Mouse (Mus musculus): Measurements from ENCODE around the gene Caly. TPM values are rescaled to one million over a fixed set of nuclear protein-coding genes. Genes with fewer than 3 reads are reported as not detected.

Gene Caly
- polyA plus RNA-seq, 1 experiment from 2014 or later = 184 TPM

DNA sequence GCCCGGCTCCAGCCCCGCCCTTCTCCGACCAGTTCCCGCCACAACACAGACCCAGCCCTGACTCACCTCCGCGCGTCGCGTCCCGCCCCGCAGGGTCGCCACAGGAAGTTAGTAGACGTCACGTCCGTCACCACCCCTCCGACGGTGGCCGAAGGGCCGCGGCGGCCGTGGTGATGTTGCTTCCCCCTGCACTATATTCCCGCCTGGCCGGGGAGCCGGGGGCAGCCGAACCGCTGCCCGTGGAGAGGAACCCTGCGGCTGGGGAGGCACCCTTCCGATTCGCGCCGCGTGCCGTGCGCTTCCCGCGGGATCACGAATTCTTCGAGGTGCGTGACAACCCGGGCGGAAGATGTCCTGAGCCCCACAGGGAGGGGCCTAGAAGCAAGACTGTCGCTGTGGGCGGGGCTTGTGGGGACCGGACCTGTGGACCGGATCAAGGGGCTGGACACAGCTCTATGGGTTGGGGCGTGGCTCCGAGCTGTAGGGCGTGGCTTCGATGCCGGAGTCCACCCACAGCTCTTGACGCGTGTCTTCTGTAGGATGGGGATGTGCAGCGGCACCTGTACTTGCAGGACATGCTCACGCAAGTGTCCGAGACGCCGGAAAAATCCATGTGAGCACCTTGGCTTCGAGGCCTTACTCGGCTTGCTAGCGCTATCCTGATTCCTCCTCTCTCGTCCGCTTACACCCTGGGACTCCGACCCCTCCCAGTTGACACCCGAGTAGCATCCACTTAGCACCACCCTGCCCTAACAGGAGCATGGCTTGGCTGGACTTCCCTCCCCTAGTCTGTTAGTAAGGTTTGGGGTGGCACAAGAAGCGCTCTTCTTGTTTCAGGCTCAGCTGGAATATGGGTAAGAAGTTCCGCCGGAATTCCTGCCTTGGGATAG lies 45.8 kb downstream of the Caly start, which contains the start of the genes Zfp511 and Tubgcp2:
TSS of gene Zfp511 (plus strand) at position 111 of the 890 bp plus-strand sequence.
TSS of gene Tubgcp2 (minus strand) at position 389 of the 890 bp plus-strand sequence.
- WGBS = 1% methylated on average over 69 of the region's 69 CpGs
- Histone ChIP-seq H3K27ac (replicated peaks; ENCODE audit: low read depth, low read length) (peak within 1 kb of the TSS; percentile 86), H3K4me2 (ENCODE audit: low read length) (peak within 1 kb of the TSS; percentile 89), H3K36me3 (ENCODE audit: control insufficient read depth, insufficient read depth, low read length) (peaks cover 36% of the 10 kb centered on the region), H3K4me3 (replicated peaks; ENCODE audit: low read depth, low read length) (peak within 1 kb of the TSS; percentile 82), H3K27me3 (ENCODE audit: control insufficient read depth, insufficient read depth, low read length) (no peaks in the 10 kb centered on the region), H3K4me1 (ENCODE audit: control insufficient read depth, insufficient read depth, low read length) (peaks cover 12% of the 10 kb centered on the region), H3K9me3 (ENCODE audit: control insufficient read depth, low read length) (no peaks in the 10 kb centered on the region), H3K9ac (replicated peaks; ENCODE audit: low read length) (peak within 1 kb of the TSS; percentile 86)
- DNase-seq = peak; percentile 95
- ATAC-seq (ENCODE audit: low FRiP score, low TSS enrichment) = peak; percentile 95

DNA sequence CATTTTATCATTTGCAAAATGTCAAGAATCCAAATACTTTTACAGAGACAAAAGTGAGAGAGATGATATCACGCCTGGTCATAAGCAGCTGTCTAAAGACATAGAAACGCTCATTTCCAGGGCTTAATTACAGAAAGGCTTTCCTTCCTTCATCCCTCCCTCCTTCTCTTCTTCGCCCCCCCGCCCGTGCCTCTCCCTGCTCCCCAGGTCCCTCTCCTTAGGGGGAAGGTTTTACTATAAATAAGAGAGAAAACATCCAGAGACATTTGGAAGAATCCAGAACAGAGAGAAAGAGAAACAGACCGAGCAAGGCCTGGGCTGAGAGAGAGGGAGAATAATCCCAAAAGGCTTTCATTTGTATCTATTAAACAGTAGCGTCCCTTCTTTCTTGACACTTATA lies 46.9 kb downstream of the Caly start:
- ATAC-seq (ENCODE audit: low FRiP score, low TSS enrichment) = no peak
- no peak for DNase-seq
- 22% methylated on average over 7 of the region's 7 CpGs for WGBS

DNA sequence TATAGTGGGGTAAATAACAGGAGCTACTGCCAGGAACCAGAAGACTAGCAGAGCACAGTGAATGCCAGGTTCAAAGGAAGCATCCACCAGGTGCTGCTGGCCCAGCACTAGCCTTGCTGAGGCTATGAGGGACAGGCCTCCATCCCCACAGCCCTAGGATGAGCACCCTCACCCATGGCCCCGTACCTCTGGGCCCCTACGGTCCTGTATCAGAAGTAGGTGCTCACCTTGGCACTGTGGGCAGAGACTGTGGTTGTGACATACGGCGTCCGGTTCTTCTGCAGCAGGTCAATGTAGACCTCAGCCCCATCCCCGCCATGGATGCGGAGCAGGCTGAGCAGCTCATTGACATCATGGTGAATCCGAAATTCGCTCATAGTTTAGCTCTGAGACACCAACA lies 49.0 kb downstream of the Caly start:
- H3K9me3 ChIP-seq (ENCODE audit: control insufficient read depth, low read length) = no peaks in the 10 kb centered on the region
- peaks cover 12% of the 10 kb centered on the region for H3K4me1 ChIP-seq (ENCODE audit: control insufficient read depth, insufficient read depth, low read length)
- no peak overlapping the region for H3K9ac ChIP-seq (replicated peaks; ENCODE audit: low read length)
- DNase-seq (no peak), ATAC-seq (ENCODE audit: low FRiP score, low TSS enrichment) (no peak)
- peaks cover 52% of the 10 kb centered on the region for H3K36me3 ChIP-seq (ENCODE audit: control insufficient read depth, insufficient read depth, low read length)
- no peak overlapping the region for H3K27ac ChIP-seq (replicated peaks; ENCODE audit: low read depth, low read length)
- no peaks in the 10 kb centered on the region for H3K27me3 ChIP-seq (ENCODE audit: control insufficient read depth, insufficient read depth, low read length)
- no peak overlapping the region for H3K4me2 ChIP-seq (ENCODE audit: low read length)
- 97% methylated on average over 9 of the region's 9 CpGs for WGBS
- H3K4me3 ChIP-seq (replicated peaks; ENCODE audit: low read depth, low read length) = no peak overlapping the region

More for the DNA sequence above, 46.9 kb downstream of the Caly start:
- H3K27me3 ChIP-seq (ENCODE audit: control insufficient read depth, insufficient read depth, low read length) = no peaks in the 10 kb centered on the region
- H3K4me3 ChIP-seq (replicated peaks; ENCODE audit: low read depth, low read length) = peak overlapping the region; percentile 82
- H3K9me3 ChIP-seq (ENCODE audit: control insufficient read depth, low read length) = no peaks in the 10 kb centered on the region
- 0 out of 2 replicates have a peak overlapping the region, but pooled peaks have one; percentile 86 for H3K27ac ChIP-seq (replicated peaks; ENCODE audit: low read depth, low read length)
- H3K36me3 ChIP-seq (ENCODE audit: control insufficient read depth, insufficient read depth, low read length) = peaks cover 41% of the 10 kb centered on the region
- H3K4me2 ChIP-seq (ENCODE audit: low read length) = peak overlapping the region; percentile 89
- H3K4me1 ChIP-seq (ENCODE audit: control insufficient read depth, insufficient read depth, low read length) = peaks cover 12% of the 10 kb centered on the region
- H3K9ac ChIP-seq (replicated peaks; ENCODE audit: low read length) = peak overlapping the region; percentile 86

DNA sequence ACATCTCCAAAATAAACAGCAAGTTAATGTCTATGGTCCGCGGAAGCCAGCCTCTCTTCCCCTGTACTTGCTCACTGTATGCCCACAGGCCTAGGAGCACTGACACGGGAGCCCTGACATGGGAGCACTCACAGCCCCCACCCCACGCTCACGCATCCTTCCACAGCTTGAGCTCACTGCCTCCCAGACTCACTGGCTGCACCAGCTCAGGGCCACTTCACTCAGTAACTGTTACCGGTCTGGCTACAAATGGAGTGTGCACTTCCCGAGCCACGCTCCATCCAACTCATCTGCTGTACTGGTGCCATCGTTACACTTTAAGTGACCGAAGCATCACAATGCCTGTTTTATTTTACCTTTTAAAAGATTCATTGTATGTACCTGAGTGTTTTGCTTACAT lies 50.0 kb downstream of the Caly start:
- no peak overlapping the region for H3K9ac ChIP-seq (replicated peaks; ENCODE audit: low read length)
- peaks cover 2% of the 10 kb centered on the region; the same call in 1 of the 2 replicates for H3K9me3 ChIP-seq (ENCODE audit: control insufficient read depth, low read length)
- no peak for DNase-seq
- ATAC-seq (ENCODE audit: low FRiP score, low TSS enrichment) = no peak
- H3K27ac ChIP-seq (replicated peaks; ENCODE audit: low read depth, low read length) = no peak overlapping the region
- no peak overlapping the region for H3K4me3 ChIP-seq (replicated peaks; ENCODE audit: low read depth, low read length)
- peaks cover 56% of the 10 kb centered on the region for H3K36me3 ChIP-seq (ENCODE audit: control insufficient read depth, insufficient read depth, low read length)
- 97% methylated on average over 10 of the region's 10 CpGs for WGBS
- peaks cover 12% of the 10 kb centered on the region for H3K4me1 ChIP-seq (ENCODE audit: control insufficient read depth, insufficient read depth, low read length)
- H3K27me3 ChIP-seq (ENCODE audit: control insufficient read depth, insufficient read depth, low read length) = no peaks in the 10 kb centered on the region
- no peak overlapping the region for H3K4me2 ChIP-seq (ENCODE audit: low read length)

DNA sequence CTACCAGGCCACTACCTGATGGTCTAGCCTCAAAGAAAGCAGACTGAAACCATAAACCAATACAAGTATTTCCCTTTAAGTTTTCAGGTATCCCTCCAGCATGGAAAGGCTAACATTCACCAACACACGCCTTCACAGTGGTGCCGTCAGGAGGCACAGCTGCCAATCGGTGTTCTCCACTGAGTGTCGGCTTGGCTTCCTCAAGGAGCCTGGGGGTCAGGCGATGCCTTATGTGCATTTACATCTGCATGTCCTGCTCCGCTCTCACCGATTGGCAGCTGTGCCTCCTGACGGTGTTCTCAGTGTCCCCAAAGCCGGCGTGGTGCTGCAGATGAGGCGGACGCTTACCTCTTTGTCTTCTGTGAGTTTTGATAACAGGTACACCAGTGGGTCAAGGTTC lies 50.6 kb downstream of the Caly start:
- no peak overlapping the region for H3K27ac ChIP-seq (replicated peaks; ENCODE audit: low read depth, low read length)
- H3K9ac ChIP-seq (replicated peaks; ENCODE audit: low read length) = no peak overlapping the region
- peaks cover 2% of the 10 kb centered on the region; the same call in 1 of the 2 replicates for H3K9me3 ChIP-seq (ENCODE audit: control insufficient read depth, low read length)
- WGBS = 95% methylated on average over 12 of the region's 12 CpGs
- DNase-seq (no peak), ATAC-seq (ENCODE audit: low FRiP score, low TSS enrichment) (no peak)
- H3K4me2 ChIP-seq (ENCODE audit: low read length) = no peak overlapping the region
- H3K4me3 ChIP-seq (replicated peaks; ENCODE audit: low read depth, low read length) = no peak overlapping the region
- peaks cover 6% of the 10 kb centered on the region for H3K4me1 ChIP-seq (ENCODE audit: control insufficient read depth, insufficient read depth, low read length)
- H3K36me3 ChIP-seq (ENCODE audit: control insufficient read depth, insufficient read depth, low read length) = peaks cover 56% of the 10 kb centered on the region
- H3K27me3 ChIP-seq (ENCODE audit: control insufficient read depth, insufficient read depth, low read length) = no peaks in the 10 kb centered on the region

Other genes starting within 250 kb of the Caly start
- 16.5 and 24.2 TPM in 2 replicates for gene Adgra1, start 248.4 kb downstream of the Caly start, polyA plus RNA-seq (2014; fragmentation: Nextera tagmentation; extraction: Ambion mirVana)
- 20.6 and 22.9 TPM in 2 replicates for gene Kndc1, start 187.9 kb downstream of the Caly start, polyA plus RNA-seq (2014; fragmentation: Nextera tagmentation; extraction: Ambion mirVana)
- not detected in 2 replicates for gene Utf1, start 138.8 kb downstream of the Caly start, polyA plus RNA-seq (2014; fragmentation: Nextera tagmentation; extraction: Ambion mirVana)
- gene 6430531B16Rik, start 103.8 kb downstream of the Caly start, polyA plus RNA-seq (2014; fragmentation: Nextera tagmentation; extraction: Ambion mirVana) = 0.74 and 0.76 TPM in 2 replicates
- 2.8 and 3.6 TPM in 2 replicates for gene Adam8, start 90.0 kb downstream of the Caly start, polyA plus RNA-seq (2014; fragmentation: Nextera tagmentation; extraction: Ambion mirVana)
- 51.5 and 55.9 TPM in 2 replicates for gene Zfp511, start 46.2 kb downstream of the Caly start, polyA plus RNA-seq (2014; fragmentation: Nextera tagmentation; extraction: Ambion mirVana)
- gene Tubgcp2, start 45.9 kb downstream of the Caly start, polyA plus RNA-seq (2014; fragmentation: Nextera tagmentation; extraction: Ambion mirVana) = 58.6 and 64.7 TPM in 2 replicates
- 5.1 and 5.8 TPM in 2 replicates for gene Msx3, start 33.5 kb downstream of the Caly start, polyA plus RNA-seq (2014; fragmentation: Nextera tagmentation; extraction: Ambion mirVana)
- gene Prap1, start 10.8 kb upstream of the Caly start, polyA plus RNA-seq (2014; fragmentation: Nextera tagmentation; extraction: Ambion mirVana) = not detected in 2 replicates
- 23.9 and 30.8 TPM in 2 replicates for gene Fuom, start 19.9 kb upstream of the Caly start, polyA plus RNA-seq (2014; fragmentation: Nextera tagmentation; extraction: Ambion mirVana)
- gene Paox, start 33.3 kb upstream of the Caly start, polyA plus RNA-seq (2014; fragmentation: Nextera tagmentation; extraction: Ambion mirVana) = 5.5 and 6.7 TPM in 2 replicates
- 129 TPM in 2 replicates for gene Echs1, start 33.9 kb upstream of the Caly start, polyA plus RNA-seq (2014; fragmentation: Nextera tagmentation; extraction: Ambion mirVana)
- gene Mtg1, start 55.0 kb upstream of the Caly start, polyA plus RNA-seq (2014; fragmentation: Nextera tagmentation; extraction: Ambion mirVana) = 30.0 and 34.7 TPM in 2 replicates
- gene Sprn, start 72.3 kb upstream of the Caly start, polyA plus RNA-seq (2014; fragmentation: Nextera tagmentation; extraction: Ambion mirVana) = 14.4 and 15.1 TPM in 2 replicates
- gene Olfr522, start 82.2 kb upstream of the Caly start, polyA plus RNA-seq (2014; fragmentation: Nextera tagmentation; extraction: Ambion mirVana) = not detected in 2 replicates
- gene Olfr523, start 90.7 kb upstream of the Caly start, polyA plus RNA-seq (2014; fragmentation: Nextera tagmentation; extraction: Ambion mirVana) = not detected in 2 replicates
- not detected in 2 replicates for gene Olfr524, start 123.4 kb upstream of the Caly start, polyA plus RNA-seq (2014; fragmentation: Nextera tagmentation; extraction: Ambion mirVana)
- not detected in 2 replicates for gene Cd163l1, start 135.7 kb upstream of the Caly start, polyA plus RNA-seq (2014; fragmentation: Nextera tagmentation; extraction: Ambion mirVana)
- gene 5830411N06Rik, start 164.7 kb upstream of the Caly start, polyA plus RNA-seq (2014; fragmentation: Nextera tagmentation; extraction: Ambion mirVana) = not detected in 2 replicates
- not detected in 2 replicates for gene Olfr525, start 238.3 kb upstream of the Caly start, polyA plus RNA-seq (2014; fragmentation: Nextera tagmentation; extraction: Ambion mirVana)